Mouse (Mus musculus) ES-E14 (cell line): ENCODE measurements at regions not wholly inside any gene's neighbourhood (a gene's known extent, or its start where the extent isn't known, plus 50 kb on each side); places are given as distances from the start of the nearest gene placed in this dataset.

Experiments used
- HCFC1 ChIP-seq: IDR thresholded peaks from 2 replicates; pipeline ENCODE4 v1.6.1; 2012; ENCODE audit warnings: low read length, inconsistent platforms, borderline replicate concordance; ENCODE audit not compliant: insufficient read depth
- MAFK ChIP-seq: IDR thresholded peaks from 2 replicates; pipeline ENCODE4 v1.6.1; 2014; ENCODE audit warnings: mild to moderate bottlenecking, low read depth, low read length, inconsistent platforms; ENCODE audit not compliant: insufficient read depth
- ZC3H11A ChIP-seq: IDR thresholded peaks from 2 replicates; pipeline ENCODE4 v1.6.1; 2012; ENCODE audit warnings: low read depth, mild to moderate bottlenecking, inconsistent platforms, low read length, borderline replicate concordance
- ZNF384 ChIP-seq: IDR thresholded peaks from 2 replicates; pipeline ENCODE4 v1.6.1; 2012; ENCODE audit warnings: low read depth, low read length, inconsistent platforms

DNA sequence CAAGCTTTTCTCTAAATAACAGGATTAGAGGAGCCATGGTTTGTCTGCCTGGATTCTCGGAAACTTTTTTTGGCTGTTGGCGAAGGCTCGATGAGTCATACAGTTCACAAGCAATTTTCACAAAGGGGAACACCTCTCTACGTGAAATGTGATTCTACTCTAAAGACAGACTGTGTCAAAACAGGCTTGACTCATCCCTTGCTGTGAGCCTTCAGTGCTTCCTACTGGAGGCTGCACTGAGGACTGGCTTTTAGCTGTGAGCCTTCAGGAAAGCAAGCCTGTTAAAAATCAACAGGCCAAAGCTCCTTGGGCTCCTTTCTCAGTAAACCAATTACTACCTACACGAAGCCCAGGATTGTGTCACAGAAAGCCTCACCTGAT, 330.6 kb downstream of the Klf6 start:
- no peak for TF ChIP-seq MAFK
- TF ChIP-seq ZC3H11A, result no peak
- no peak for TF ChIP-seq ZNF384
- no peak for TF ChIP-seq HCFC1
